Mouse (Mus musculus): Measurements from ENCODE around the gene Slc9a2. TPM values are rescaled to one million over a fixed set of nuclear protein-coding genes. Genes with fewer than 3 reads are reported as not detected.
"Not testable (repeated sequence)": the region's sequence is repeated elsewhere in the genome, so short reads cannot be mapped to it uniquely, and the experiment has no call there.

The Slc9a2 gene
- polyA plus RNA-seq, 1 experiment from 2014 or later: 0.05 TPM

GRCm38 (mm10) chr1:40665401-40666370 is 14.7 kb upstream of the Slc9a2 start:
- H3K9me3 ChIP-seq: no peaks in the 10 kb centered on the region
- H3K27me3 ChIP-seq: peaks cover 12% of the 10 kb centered on the region; the same call in 1 of the 2 replicates
- no peak overlapping the region for H3K27ac ChIP-seq
- ATAC-seq (ENCODE audit: insufficient number of reproducible peaks, insufficient read depth, low FRiP score, low TSS enrichment, low read depth): no peak
- 33% methylated on average over 12 of the region's 12 CpGs for whole genome bisulfite sequencing
- H3K4me1 ChIP-seq (replicated peaks): peaks cover 4% of the 10 kb centered on the region; the same call in 1 of the 2 replicates
- no peaks in the 10 kb centered on the region for H3K36me3 ChIP-seq
- H3K9ac ChIP-seq (replicated peaks): no peak overlapping the region
- H3K4me3 ChIP-seq (replicated peaks): no peak overlapping the region
- H3K4me2 ChIP-seq: no peak overlapping the region

GRCm38 (mm10) chr1:40667442-40667841 is 12.9 kb upstream of the Slc9a2 start:
- H3K27me3 ChIP-seq: peaks cover 12% of the 10 kb centered on the region; the same call in 1 of the 2 replicates
- H3K9me3 ChIP-seq; ATAC-seq (ENCODE audit: insufficient number of reproducible peaks, insufficient read depth, low FRiP score, low TSS enrichment, low read depth); H3K36me3 ChIP-seq; H3K4me1 ChIP-seq (replicated peaks); H3K4me3 ChIP-seq (replicated peaks); H3K9ac ChIP-seq (replicated peaks); H3K27ac ChIP-seq; H3K4me2 ChIP-seq: not testable (repeated sequence)
- WGBS: 4% methylated on average over 3 of the region's 3 CpGs

GRCm38 (mm10) chr1:40670025-40670424 is 10.3 kb upstream of the Slc9a2 start:
- no peak for ATAC-seq (ENCODE audit: insufficient number of reproducible peaks, insufficient read depth, low FRiP score, low TSS enrichment, low read depth)
- peaks cover 4% of the 10 kb centered on the region; the same call in 1 of the 2 replicates for H3K4me1 ChIP-seq (replicated peaks)
- no peak overlapping the region for H3K4me3 ChIP-seq (replicated peaks)
- peaks cover 9% of the 10 kb centered on the region; the same call in 1 of the 2 replicates for H3K27me3 ChIP-seq
- no peaks in the 10 kb centered on the region for H3K9me3 ChIP-seq
- 77% methylated on average over 3 of the region's 3 CpGs for WGBS
- H3K27ac ChIP-seq: no peak overlapping the region
- no peak overlapping the region for H3K4me2 ChIP-seq
- no peaks in the 10 kb centered on the region for H3K36me3 ChIP-seq
- H3K9ac ChIP-seq (replicated peaks): no peak overlapping the region

- Histone ChIP-seq H3K4me2 (no peak overlapping the region), H3K4me1 (replicated peaks) (peaks cover 4% of the 10 kb centered on the region; the same call in 1 of the 2 replicates), H3K27me3 (peaks cover 10% of the 10 kb centered on the region; the same call in 1 of the 2 replicates), H3K9me3 (no peaks in the 10 kb centered on the region), H3K27ac (no peak overlapping the region), H3K36me3 (no peaks in the 10 kb centered on the region), H3K9ac (replicated peaks) (no peak overlapping the region), H3K4me3 (replicated peaks) (no peak overlapping the region)
- no peak for ATAC-seq (ENCODE audit: insufficient number of reproducible peaks, insufficient read depth, low FRiP score, low TSS enrichment, low read depth)
- 93% methylated on average over 4 of the region's 4 CpGs for WGBS
These were observed 8.9 kb upstream of the Slc9a2 start for GRCm38 (mm10) chr1:40671490-40671889.

- Histone ChIP-seq H3K27me3 (peaks cover 58% of the 10 kb centered on the region), H3K9me3 (no peaks in the 10 kb centered on the region), H3K4me3 (replicated peaks) (no peak overlapping the region), H3K27ac (no peak overlapping the region), H3K9ac (replicated peaks) (no peak overlapping the region), H3K4me2 (no peak overlapping the region), H3K4me1 (replicated peaks) (peaks cover 19% of the 10 kb centered on the region), H3K36me3 (no peaks in the 10 kb centered on the region)
- WGBS: 55% methylated on average over 5 of the region's 5 CpGs
- no peak for ATAC-seq (ENCODE audit: insufficient number of reproducible peaks, insufficient read depth, low FRiP score, low TSS enrichment, low read depth)
These were observed 3.1 kb upstream of the Slc9a2 start for GRCm38 (mm10) chr1:40677306-40677705.

GRCm38 (mm10) chr1:40680868-40681698 is 709 bp downstream of the Slc9a2 start:
- H3K27me3 ChIP-seq: peaks cover 77% of the 10 kb centered on the region
- H3K9me3 ChIP-seq: no peaks in the 10 kb centered on the region
- peaks cover 19% of the 10 kb centered on the region for H3K4me1 ChIP-seq (replicated peaks)
- H3K9ac ChIP-seq (replicated peaks): peak overlapping the region; percentile 51
- no peak overlapping the region for H3K27ac ChIP-seq
- H3K36me3 ChIP-seq: no peaks in the 10 kb centered on the region
- peak overlapping the region; percentile 99 for H3K4me2 ChIP-seq
- WGBS: under 1% methylated on average over 74 of the region's 90 CpGs
- H3K4me3 ChIP-seq (replicated peaks): peak overlapping the region; percentile 66
- ATAC-seq (ENCODE audit: insufficient number of reproducible peaks, insufficient read depth, low FRiP score, low TSS enrichment, low read depth): peak; percentile 56; the same call in 1 of the 2 replicates

- Histone ChIP-seq H3K27ac (no peak overlapping the region), H3K27me3 (peaks cover 77% of the 10 kb centered on the region), H3K4me2 (peak overlapping the region; percentile 99), H3K9me3 (no peaks in the 10 kb centered on the region), H3K4me3 (replicated peaks) (peak overlapping the region; percentile 66), H3K36me3 (no peaks in the 10 kb centered on the region), H3K9ac (replicated peaks) (peak overlapping the region; percentile 51), H3K4me1 (replicated peaks) (peaks cover 19% of the 10 kb centered on the region)
- peak; percentile 39 for ATAC-seq (ENCODE audit: insufficient number of reproducible peaks, insufficient read depth, low FRiP score, low TSS enrichment, low read depth)
- 4% methylated on average over 44 of the region's 44 CpGs for WGBS
These were observed 1.5 kb downstream of the Slc9a2 start for GRCm38 (mm10) chr1:40681699-40682510.

- Histone ChIP-seq H3K9ac (replicated peaks) (no peak overlapping the region), H3K27me3 (no peaks in the 10 kb centered on the region), H3K9me3 (no peaks in the 10 kb centered on the region), H3K4me3 (replicated peaks) (no peak overlapping the region), H3K4me1 (replicated peaks) (no peaks in the 10 kb centered on the region), H3K36me3 (no peaks in the 10 kb centered on the region), H3K27ac (no peak overlapping the region), H3K4me2 (no peak overlapping the region)
- no peak for ATAC-seq (ENCODE audit: insufficient number of reproducible peaks, insufficient read depth, low FRiP score, low TSS enrichment, low read depth)
- WGBS: 88% methylated on average over 13 of the region's 13 CpGs
These were observed 13.9 kb downstream of the Slc9a2 start for GRCm38 (mm10) chr1:40694296-40694695.

- Histone ChIP-seq H3K27me3 (no peaks in the 10 kb centered on the region), H3K36me3 (no peaks in the 10 kb centered on the region), H3K4me3 (replicated peaks) (no peak overlapping the region), H3K9me3 (no peaks in the 10 kb centered on the region), H3K4me2 (no peak overlapping the region), H3K4me1 (replicated peaks) (no peaks in the 10 kb centered on the region), H3K27ac (no peak overlapping the region), H3K9ac (replicated peaks) (no peak overlapping the region)
- no peak for ATAC-seq (ENCODE audit: insufficient number of reproducible peaks, insufficient read depth, low FRiP score, low TSS enrichment, low read depth)
- 83% methylated on average over 3 of the region's 3 CpGs for WGBS
These were observed 16.1 kb downstream of the Slc9a2 start for GRCm38 (mm10) chr1:40696436-40696835.

GRCm38 (mm10) chr1:40705099-40705498 is 24.7 kb downstream of the Slc9a2 start:
- no peak overlapping the region for H3K27ac ChIP-seq
- 92% methylated on average over 4 of the region's 4 CpGs for WGBS
- H3K4me3 ChIP-seq (replicated peaks): no peak overlapping the region
- H3K9me3 ChIP-seq: no peaks in the 10 kb centered on the region
- H3K36me3 ChIP-seq: no peaks in the 10 kb centered on the region
- H3K4me2 ChIP-seq: no peak overlapping the region
- no peak overlapping the region for H3K9ac ChIP-seq (replicated peaks)
- ATAC-seq (ENCODE audit: insufficient number of reproducible peaks, insufficient read depth, low FRiP score, low TSS enrichment, low read depth): no peak
- H3K27me3 ChIP-seq: no peaks in the 10 kb centered on the region
- H3K4me1 ChIP-seq (replicated peaks): no peaks in the 10 kb centered on the region
